Mouse (Mus musculus) liver, embryonic 14.5 days (tissue): ENCODE data around the gene Gmds.

Experiments used
- CTCF ChIP-seq: IDR thresholded peaks from 2 replicates; pipeline ENCODE4 v1.5.1; 2016; ENCODE audit warnings: antibody characterized with exemption, low read depth, control low read depth
- EP300 ChIP-seq: IDR thresholded peaks from 2 replicates; pipeline ENCODE4 v1.6.1; 2016; ENCODE audit warnings: antibody characterized with exemption, low read depth

GRCm38 (mm10) chr13:32311476-32311875 lies 27.1 kb downstream of the Gmds start:
- no peak for TF ChIP-seq CTCF
- no peak for TF ChIP-seq EP300
